Mouse (Mus musculus) ES-E14 (cell line): ENCODE data around the gene Baiap2. TPM values are rescaled to one million over a fixed set of nuclear protein-coding genes. Genes with fewer than 3 reads are reported as not detected.

Experiments used
- DNase-seq: peaks from one replicate; pipeline ENCODE4 v3.0.0-alpha.2; 2013; ENCODE audit warnings: low read depth, low spot score
- H3K27ac ChIP-seq: 2 replicates; pipeline ENCODE4 v1.5.1; 2012; ENCODE audit warnings: low read depth, mild to moderate bottlenecking, low read length, moderate library complexity, mixed read lengths; ENCODE audit not compliant: poor library complexity, insufficient read depth, severe bottlenecking
- H3K36me3 ChIP-seq: 2 replicates; pipeline ENCODE4 v1.6.1; 2012; ENCODE audit warnings: mild to moderate bottlenecking, low read length, moderate library complexity, mixed read lengths; ENCODE audit not compliant: control insufficient read depth, poor library complexity, insufficient read depth, severe bottlenecking
- H3K4me1 ChIP-seq, 2 experiments: fragments of 150-350 bp in 1 of 2; sonication (generic) in 1 of 2; 2 replicates each; pipeline ENCODE4 v1.6.1; 2012; ENCODE audit warnings: low read length in 2 of 2, mild to moderate bottlenecking in 1 of 2, mixed read lengths in 1 of 2; ENCODE audit not compliant: control insufficient read depth in 2 of 2, insufficient read depth in 2 of 2, poor library complexity in 1 of 2
- H3K4me3 ChIP-seq, 2 experiments: fragments of 150-350 bp in 1 of 2; sonication (generic) in 1 of 2; 2 replicates each; pipeline ENCODE4 v1.5.1; 2012; ENCODE audit warnings: low read length in 2 of 2, low read depth in 1 of 2, mild to moderate bottlenecking in 1 of 2, mixed read lengths in 1 of 2; ENCODE audit not compliant: insufficient read depth in 1 of 2, poor library complexity in 1 of 2, severe bottlenecking in 1 of 2
- H3K9ac ChIP-seq: 2 replicates; pipeline ENCODE4 v1.6.1; 2012; ENCODE audit warnings: low read depth, mild to moderate bottlenecking, low read length, mixed read lengths; ENCODE audit not compliant: poor library complexity, insufficient read depth, severe bottlenecking
- H3K9me3 ChIP-seq: fragments of 150-350 bp; sonication (generic); 2 replicates; pipeline ENCODE4 v1.6.1; 2012; ENCODE audit warnings: low read depth, mild to moderate bottlenecking, low read length; ENCODE audit not compliant: control insufficient read depth, insufficient read depth
- CHD2 ChIP-seq: IDR thresholded peaks from 2 replicates; pipeline ENCODE4 v1.6.1; 2014; ENCODE audit warnings: mild to moderate bottlenecking, low read depth, low read length, inconsistent platforms
- HCFC1 ChIP-seq: IDR thresholded peaks from 2 replicates; pipeline ENCODE4 v1.6.1; 2012; ENCODE audit warnings: low read length, inconsistent platforms, borderline replicate concordance; ENCODE audit not compliant: insufficient read depth
- MAFK ChIP-seq: IDR thresholded peaks from 2 replicates; pipeline ENCODE4 v1.6.1; 2014; ENCODE audit warnings: mild to moderate bottlenecking, low read depth, low read length, inconsistent platforms; ENCODE audit not compliant: insufficient read depth
- ZC3H11A ChIP-seq: IDR thresholded peaks from 2 replicates; pipeline ENCODE4 v1.6.1; 2012; ENCODE audit warnings: low read depth, mild to moderate bottlenecking, inconsistent platforms, low read length, borderline replicate concordance
- ZNF384 ChIP-seq: IDR thresholded peaks from 2 replicates; pipeline ENCODE4 v1.6.1; 2012; ENCODE audit warnings: low read depth, low read length, inconsistent platforms
- in situ Hi-C, 2 experiments: fragments of 600-800 bp; cut with MboI; formaldehyde crosslinking; loops; one replicate each; pipeline ENCODE4 v1.15.1; 2025; ENCODE audit warnings: low sequenced_read_pairs in 2 of 2, inconsistent platforms in 1 of 2; ENCODE audit not compliant: unreplicated experiment in 2 of 2
- total RNA-seq: library from RNA; depleted of rRNA; stranded (reverse); fragments of 300-350 nt; gene quantifications from 2 replicates; pipeline ENCODE4 v1.2.3, GENCODE M21; 2012

Gene Baiap2
- total RNA-seq, 1 experiment: 23.3 TPM

DNA sequence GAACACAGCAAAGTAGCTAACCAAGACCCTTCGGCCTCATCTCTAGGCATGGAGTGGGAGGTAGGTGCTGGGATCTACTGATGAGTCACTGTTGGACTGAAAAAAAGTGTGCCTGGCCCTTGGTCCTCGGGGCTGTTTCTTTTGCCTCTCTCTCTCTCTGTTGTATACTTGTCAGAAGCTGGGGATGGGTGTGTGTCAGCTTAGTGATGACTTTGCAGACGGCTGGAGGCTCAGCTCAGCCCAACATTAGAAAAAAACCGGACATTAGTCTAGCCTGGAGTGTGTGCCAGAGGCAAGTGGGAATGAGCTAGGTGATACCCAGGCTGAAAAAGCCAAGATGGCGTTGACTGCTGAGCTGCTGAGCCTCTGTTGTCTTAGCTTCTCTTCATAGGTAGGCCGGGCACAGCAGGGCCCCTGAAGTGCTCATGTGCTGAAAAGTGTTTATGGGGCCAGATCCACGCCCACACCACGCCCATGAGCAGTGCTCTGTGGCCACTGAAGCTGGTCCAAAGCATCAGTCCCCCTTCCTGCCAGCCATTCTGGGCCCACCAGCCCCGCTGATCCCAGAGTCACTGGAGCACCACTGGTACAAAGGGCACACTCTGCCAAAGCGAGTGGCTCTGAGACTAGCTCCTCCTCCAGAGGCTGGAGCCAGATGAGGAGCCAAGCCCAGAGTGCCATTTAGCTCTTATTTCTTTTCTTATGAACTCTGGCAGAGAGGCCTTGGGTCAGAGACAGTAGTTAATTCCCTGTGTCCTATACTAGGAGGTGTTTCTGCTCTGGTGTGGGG lies 37.2 kb downstream of the Baiap2 start:
- H3K4me3 ChIP-seq: no peak overlapping the region
- no peak overlapping the region for H3K27ac ChIP-seq
- no peaks in the 10 kb centered on the region for H3K9me3 ChIP-seq
- no peak for TF ChIP-seq ZNF384
- TF ChIP-seq HCFC1: no peak
- TF ChIP-seq MAFK: no peak
- TF ChIP-seq CHD2: no peak
- TF ChIP-seq ZC3H11A: no peak
- no peaks in the 10 kb centered on the region for H3K4me1 ChIP-seq
- DNase-seq: no peak
- no peak overlapping the region for H3K9ac ChIP-seq
- H3K36me3 ChIP-seq: peaks cover 8% of the 10 kb centered on the region; the same call in 1 of the 2 replicates
- in situ Hi-C loops: no loop called here

DNA sequence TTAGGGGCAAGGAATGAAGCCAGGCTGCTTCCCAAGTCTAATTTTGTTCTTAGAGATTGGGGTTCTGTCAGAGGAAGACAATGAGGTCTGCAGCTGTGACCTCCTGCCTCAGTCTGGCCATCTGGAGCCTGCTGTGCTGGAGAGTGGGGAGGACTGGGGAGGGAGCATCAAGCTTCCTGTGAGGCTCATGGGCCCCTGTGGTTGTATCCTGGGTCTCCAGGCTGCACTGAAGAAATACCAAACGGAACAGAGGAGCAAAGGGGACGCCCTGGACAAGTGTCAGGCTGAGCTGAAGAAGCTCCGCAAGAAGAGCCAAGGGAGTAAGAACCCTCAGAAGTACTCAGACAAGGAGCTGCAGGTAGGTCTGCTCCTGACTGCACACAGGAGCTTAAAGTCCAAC lies 39.2 kb downstream of the Baiap2 start:
- TF ChIP-seq HCFC1 (no peak), CHD2 (no peak), MAFK (no peak), ZC3H11A (no peak), ZNF384 (no peak)
- Histone ChIP-seq H3K9me3 (no peaks in the 10 kb centered on the region), H3K4me1 (no peaks in the 10 kb centered on the region), H3K36me3 (peaks cover 8% of the 10 kb centered on the region; the same call in 1 of the 2 replicates), H3K4me3 (no peak overlapping the region), H3K9ac (no peak overlapping the region), H3K27ac (no peak overlapping the region; the same call in 1 of the 2 replicates)
- in situ Hi-C loops: no loop called here
- no peak for DNase-seq

DNA sequence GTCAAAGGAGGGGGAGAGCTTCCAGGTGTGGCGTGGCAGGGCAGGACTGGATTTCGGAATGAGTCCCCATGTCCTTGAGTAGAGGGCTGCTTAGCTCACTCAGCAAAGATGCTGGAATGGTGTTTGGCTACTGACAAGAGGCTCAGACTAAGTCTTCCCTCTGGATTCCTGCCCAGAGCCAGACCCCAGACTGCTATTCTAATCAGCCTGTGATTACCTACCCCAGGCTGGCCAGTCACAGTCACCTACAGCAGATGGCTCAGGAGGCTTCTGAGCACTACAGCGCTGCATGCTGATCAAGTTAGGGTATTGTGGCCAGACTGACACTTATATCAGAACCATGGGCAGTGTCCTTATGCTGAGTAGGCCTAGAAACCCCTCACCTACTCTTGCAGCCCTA lies 39.7 kb downstream of the Baiap2 start:
- no peak for DNase-seq
- no peak overlapping the region for H3K4me3 ChIP-seq
- no peaks in the 10 kb centered on the region for H3K9me3 ChIP-seq
- no peak overlapping the region; the same call in 1 of the 2 replicates for H3K27ac ChIP-seq
- H3K9ac ChIP-seq: no peak overlapping the region
- no peaks in the 10 kb centered on the region for H3K4me1 ChIP-seq
- no peak for TF ChIP-seq CHD2
- no peak for TF ChIP-seq ZC3H11A
- TF ChIP-seq MAFK: no peak
- no peak for TF ChIP-seq HCFC1
- TF ChIP-seq ZNF384: no peak
- in situ Hi-C loops: no loop called here
- peaks cover 8% of the 10 kb centered on the region; the same call in 1 of the 2 replicates for H3K36me3 ChIP-seq

DNA sequence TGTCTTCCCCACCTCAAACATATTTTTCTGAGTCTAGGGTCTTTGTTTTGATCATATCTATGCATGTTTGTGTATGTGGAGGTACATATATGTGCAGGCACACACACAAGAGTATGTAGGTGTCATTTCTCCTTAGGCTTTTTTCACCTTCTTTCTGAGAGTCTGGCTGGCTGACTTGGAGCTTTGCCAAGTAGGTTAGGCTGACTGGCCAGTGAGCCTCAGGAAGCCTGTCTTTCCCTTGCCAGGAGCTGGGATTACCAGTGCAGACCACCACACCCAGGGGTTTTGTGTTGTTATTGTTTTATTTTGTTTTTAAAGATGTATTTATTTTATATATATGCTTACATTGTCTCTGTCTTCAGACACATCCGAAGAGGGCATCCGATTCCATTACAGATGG lies 40.6 kb downstream of the Baiap2 start:
- TF ChIP-seq ZNF384 (no peak), CHD2 (no peak), HCFC1 (no peak), MAFK (no peak), ZC3H11A (no peak)
- Histone ChIP-seq H3K27ac (no peak overlapping the region), H3K4me3 (no peak overlapping the region), H3K9me3 (no peaks in the 10 kb centered on the region), H3K9ac (no peak overlapping the region), H3K36me3 (peaks cover 8% of the 10 kb centered on the region; the same call in 1 of the 2 replicates), H3K4me1 (no peaks in the 10 kb centered on the region)
- no peak for DNase-seq
- in situ Hi-C loops: no loop called here
